Mouse (Mus musculus) bone marrow, adult 2 months (tissue): Measurements from ENCODE around the gene Lpcat1.

ENCODE experiments used
- CTCF ChIP-seq: fragments of 200-500 bp; IDR thresholded peaks from 2 replicates; pipeline ENCODE4 v1.5.1; 2011; ENCODE audit warnings: low read length, control low read depth; ENCODE audit not compliant: control insufficient read depth, insufficient read depth
- POLR2A ChIP-seq: fragments of 200-500 bp; IDR thresholded peaks from 2 replicates; pipeline ENCODE4 v1.6.1; 2011; ENCODE audit warnings: low read depth, mild to moderate bottlenecking, control low read depth, low read length, borderline replicate concordance; ENCODE audit not compliant: control insufficient read depth

GRCm38 (mm10) chr13:73512776-73513673 is 46.0 kb downstream of the Lpcat1 start:
- TF ChIP-seq POLR2A (no peak), CTCF (peak; percentile 81)
